Mouse (Mus musculus) ovary, adult 18-20 months (tissue): ENCODE results near the gene Tenm4.

Experiments
- DNase-seq: peaks from one replicate; pipeline ENCODE4 v3.0.0; 2022; ENCODE audit warnings: low spot score, mixed read lengths

The Tenm4 gene

GRCm38 (mm10) chr7:96734315-96735058 is 563.4 kb downstream of the Tenm4 start:
- no peak for DNase-seq

GRCm38 (mm10) chr7:96740631-96741030 is 569.6 kb downstream of the Tenm4 start:
- no peak for DNase-seq

GRCm38 (mm10) chr7:96742221-96742620 is 571.2 kb downstream of the Tenm4 start:
- DNase-seq: no peak

DNA sequence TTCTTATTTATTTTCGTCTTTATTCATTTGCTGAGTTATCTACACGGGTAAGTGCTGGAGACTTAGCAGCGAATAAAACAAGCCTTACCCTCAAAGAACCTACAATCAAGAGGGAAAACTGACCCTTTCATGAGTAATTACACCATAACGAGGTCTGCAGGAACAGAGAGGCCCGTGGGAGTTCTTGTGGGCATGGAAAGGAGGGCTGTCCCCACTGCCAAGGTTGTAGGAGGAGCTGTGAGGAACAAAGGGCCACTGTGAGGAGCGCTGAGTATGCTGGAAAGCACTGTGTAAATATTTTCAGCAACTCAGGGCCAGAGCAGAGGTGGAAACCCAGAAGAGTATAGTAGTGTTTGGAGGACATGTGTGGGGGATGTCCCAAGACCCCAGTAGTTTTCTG is 574.9 kb downstream of the Tenm4 start:
- peak; percentile 76 for DNase-seq

- no peak for DNase-seq
These were observed 575.7 kb downstream of the Tenm4 start for GRCm38 (mm10) chr7:96746706-96747105.

- no peak for DNase-seq
These were observed 577.5 kb downstream of the Tenm4 start for GRCm38 (mm10) chr7:96748538-96749045.

- no peak for DNase-seq
These were observed 578.7 kb downstream of the Tenm4 start for GRCm38 (mm10) chr7:96749753-96750152.

GRCm38 (mm10) chr7:96751236-96751635 is 580.2 kb downstream of the Tenm4 start:
- DNase-seq: no peak

GRCm38 (mm10) chr7:96752776-96753175 is 581.7 kb downstream of the Tenm4 start:
- no peak for DNase-seq

GRCm38 (mm10) chr7:96753335-96754095 is 582.5 kb downstream of the Tenm4 start:
- no peak for DNase-seq

DNA sequence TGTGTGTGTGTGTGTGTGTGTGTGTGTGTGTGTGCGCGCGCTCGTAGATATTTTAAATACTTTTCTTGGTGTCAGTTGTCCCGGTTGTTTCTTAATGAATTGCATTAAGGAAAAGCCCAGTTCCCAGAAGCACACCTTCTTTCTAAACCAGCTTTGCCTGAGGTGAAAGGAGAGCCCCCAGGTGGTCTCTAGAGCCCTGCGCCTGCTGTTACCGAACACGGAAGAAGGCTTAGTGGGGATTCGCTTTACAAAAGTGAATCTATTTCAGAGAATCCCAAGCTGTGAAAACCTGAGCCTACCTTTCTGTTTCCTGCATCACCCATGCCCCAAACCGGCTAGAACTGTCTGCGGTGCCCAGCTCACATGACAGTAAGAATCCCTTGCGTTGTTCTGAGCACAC is 583.1 kb downstream of the Tenm4 start:
- DNase-seq: no peak

DNA sequence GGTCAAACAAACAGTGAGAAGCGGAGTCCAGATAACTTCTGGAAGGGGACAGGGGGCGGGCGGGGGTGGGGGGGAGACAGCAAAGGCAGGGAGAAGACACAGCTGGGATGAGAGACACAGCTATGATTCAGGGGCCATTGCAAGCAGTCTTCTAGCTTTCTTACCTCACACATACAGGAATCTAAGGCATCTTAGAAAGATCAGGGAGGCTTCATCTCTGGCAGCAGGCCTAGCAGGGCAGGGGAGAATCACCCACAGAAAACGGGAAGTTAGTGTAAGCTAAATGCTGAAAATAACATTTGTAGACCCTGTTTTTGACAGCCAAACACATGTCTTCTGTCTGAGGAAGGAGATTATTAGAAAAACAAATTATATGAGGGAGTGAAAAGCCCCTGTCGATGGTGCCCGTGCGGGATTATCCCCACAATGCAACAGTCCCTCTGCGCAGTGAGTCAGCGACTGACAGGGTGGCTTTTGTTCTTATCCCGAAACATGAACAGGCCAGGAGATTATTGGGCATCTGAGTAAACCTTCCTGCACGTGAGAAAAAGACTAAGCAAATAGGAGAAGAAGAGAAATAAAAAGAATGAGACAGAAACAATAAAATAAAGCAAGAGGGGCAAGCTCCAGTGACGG is 584.5 kb downstream of the Tenm4 start:
- no peak for DNase-seq

DNA sequence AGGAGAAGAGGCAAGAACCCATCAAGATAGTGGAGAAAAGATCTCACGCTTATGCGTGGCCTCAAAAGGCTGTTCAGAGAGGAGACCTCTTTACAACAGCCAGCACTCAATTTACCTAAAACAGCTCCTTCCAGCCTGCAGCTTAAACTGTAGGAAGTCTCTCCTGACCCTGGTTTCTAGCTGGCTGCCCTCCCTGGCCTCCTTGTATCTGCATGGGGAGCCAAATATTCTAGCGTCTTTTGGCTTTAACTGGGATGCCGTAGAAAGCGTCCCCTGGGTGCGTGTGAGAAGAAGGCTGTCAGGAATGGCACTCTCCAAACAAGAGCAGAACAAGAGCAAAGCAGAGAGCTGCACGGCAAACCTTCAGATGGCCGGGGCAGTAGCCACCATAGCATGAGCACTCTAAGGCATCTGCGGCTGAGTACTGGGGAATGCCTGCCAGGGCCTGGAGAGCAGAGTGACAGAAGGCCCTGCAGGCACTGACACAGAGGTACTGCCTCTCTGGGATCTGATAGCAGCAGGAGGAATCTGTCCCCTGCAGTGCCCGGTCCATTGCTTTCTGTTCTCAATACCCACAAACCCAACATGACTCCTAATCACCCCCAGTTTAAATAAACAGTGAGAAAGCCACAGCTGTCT is 585.2 kb downstream of the Tenm4 start:
- no peak for DNase-seq

- no peak for DNase-seq
These were observed 586.0 kb downstream of the Tenm4 start for GRCm38 (mm10) chr7:96757067-96757466.

DNA sequence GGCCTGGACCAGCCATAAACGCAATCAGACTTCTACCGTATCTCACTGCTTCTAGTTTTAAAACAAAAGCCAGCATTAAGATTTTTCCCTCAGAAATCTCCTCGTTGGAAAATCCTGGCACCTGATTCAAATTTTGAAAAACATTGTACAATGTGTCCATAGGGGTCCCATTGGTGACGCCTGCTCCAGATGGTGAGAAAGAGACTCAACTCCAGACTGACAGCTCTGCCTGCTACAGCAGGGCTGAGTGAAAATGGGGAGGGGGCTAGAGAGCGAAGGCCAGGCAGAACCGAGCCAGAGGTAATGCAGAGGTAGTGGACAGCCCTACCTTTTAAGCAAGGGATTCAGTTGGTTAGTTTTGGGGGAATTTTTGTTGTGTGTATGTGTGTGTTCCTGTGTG is 589.2 kb downstream of the Tenm4 start:
- no peak for DNase-seq

DNA sequence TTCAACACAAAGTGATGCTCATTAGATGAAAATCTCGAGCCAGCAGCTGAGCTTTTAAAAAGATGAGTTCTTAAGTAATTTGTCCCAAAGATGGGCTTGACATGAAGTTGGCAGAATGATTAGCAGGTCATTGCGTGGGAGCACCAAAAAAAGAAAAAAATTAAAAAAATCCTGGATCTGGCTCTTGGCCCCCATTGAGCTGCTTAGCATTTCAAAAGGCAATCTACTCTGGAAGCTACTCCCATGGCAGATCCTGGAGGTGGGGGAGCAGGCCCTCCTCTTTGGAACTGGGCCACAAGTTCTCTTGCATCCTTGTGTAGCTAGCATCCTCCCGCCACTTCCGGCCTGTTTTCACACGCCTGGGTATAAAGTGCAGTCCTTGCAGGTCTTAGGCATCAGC is 590.1 kb downstream of the Tenm4 start:
- no peak for DNase-seq

DNA sequence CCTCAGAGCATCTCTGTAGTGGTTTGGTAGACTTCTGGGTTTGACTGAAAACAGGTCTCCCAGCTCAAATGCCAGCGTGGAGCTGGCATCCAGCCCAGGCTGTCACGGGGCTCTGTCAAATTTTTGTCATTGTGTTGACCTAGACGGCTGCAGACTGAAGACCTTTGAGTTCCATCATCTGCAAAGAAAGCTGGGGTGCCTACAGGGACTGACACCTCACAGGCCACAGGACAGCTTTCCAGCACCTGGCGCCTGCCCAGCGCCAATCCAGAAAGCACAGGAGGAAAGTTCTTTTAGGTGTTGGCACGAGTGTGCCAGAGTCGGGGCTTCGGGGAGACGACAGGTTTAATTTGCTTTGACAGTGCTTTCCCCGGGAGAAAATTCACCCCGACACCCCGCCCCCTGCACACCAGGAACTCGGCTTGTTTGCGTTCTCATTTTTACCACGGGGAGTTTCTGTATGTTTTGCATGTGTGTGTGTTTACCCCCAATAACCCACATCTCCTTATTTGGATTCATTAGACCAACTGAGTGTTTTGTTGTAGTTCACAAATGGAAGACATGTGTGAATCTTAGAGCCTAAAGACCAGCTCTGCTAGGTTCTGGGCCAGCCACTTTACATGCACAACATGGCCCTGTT is 594.4 kb downstream of the Tenm4 start:
- DNase-seq: no peak

DNA sequence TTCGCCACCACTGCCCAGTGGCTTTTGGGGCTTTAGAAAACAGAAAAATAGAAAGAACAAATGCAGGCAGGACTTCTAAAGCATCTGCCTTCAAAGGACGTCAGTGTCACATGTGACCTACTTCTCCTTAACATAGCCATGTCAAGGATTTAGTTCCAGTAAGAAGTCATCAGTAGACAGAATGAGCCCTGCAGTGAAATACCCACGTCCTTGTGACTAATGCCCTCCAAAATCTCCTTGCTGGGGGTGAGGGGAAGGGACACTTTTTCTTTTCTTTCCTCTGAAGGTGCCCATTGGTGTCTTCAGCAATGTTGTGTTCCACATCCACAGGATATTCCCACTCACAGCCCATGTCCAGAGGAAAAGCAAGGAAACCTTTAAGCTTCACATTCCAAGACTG is 596.0 kb downstream of the Tenm4 start:
- no peak for DNase-seq

DNA sequence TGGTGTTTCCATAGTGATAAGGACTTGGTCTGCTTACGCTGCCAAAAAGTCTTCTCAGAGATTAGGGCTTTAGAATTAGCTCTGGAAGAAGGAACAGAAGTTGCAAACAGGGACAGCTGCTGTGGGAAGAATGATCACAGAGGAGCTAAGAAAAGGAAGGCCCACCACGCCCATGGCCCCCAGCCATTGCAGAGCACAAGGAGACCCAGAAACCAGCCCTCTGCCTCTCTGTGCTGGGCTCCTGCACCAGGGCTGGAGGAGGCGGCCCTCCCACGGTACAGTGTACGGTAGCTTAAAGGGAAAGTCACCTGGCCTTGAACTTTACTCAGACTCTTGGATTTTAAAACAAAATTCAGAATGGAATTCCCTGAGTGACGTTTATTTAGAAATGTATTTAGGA is 597.7 kb downstream of the Tenm4 start:
- no peak for DNase-seq

DNA sequence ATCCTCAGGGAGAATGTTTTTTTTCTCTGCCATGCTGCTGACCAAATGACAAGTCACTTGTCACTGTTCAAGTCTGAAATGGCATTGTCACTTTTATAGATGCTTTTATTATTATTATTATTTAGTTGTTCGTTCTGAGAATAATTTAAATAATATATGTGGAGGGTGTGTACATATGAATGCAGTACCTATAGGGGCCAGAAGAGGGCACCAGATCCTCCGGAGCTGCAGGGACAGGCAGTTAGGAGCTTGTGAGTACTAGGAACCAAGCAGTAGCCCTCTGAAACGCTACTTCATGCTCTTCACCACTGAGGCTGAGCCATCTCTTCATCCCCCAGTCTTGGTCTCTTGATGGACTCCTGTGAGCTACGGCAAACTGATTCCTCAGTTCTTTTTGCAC is 598.7 kb downstream of the Tenm4 start:
- DNase-seq: no peak

DNA sequence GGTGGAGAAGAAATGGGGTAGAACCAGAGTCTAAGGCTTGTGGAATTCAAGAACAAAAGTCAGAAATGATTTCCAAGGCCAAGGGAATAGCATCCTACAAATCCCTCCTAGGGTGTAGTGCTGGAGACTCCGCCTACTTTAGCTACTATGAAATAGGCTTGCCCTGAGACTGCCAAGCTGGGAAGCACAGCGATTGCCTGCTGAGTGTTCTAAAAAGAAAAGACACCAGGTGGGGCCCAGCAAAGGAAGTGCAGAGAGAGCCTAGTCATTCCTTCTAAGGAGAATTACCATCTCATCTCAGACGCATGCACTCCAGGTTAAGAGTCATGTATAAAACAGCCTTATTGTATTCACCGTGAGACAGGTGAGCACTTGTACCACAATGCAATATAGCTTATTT is 601.9 kb downstream of the Tenm4 start:
- DNase-seq: no peak
